Mouse (Mus musculus) brain, embryonic 14.5 days (tissue): ENCODE results near the gene Ptpn14.

Experiments
- CTCF ChIP-seq: fragments of 200-500 bp; IDR thresholded peaks from 2 replicates; pipeline ENCODE4 v1.5.1; 2012; ENCODE audit warnings: inconsistent platforms, mild to moderate bottlenecking, moderate library complexity, borderline replicate concordance; ENCODE audit not compliant: insufficient read depth, insufficient read length; ENCODE audit errors: extremely low read depth
- POLR2A ChIP-seq: fragments of 200-500 bp; IDR thresholded peaks from 2 replicates; pipeline ENCODE4 v1.6.1; 2012; ENCODE audit warnings: mild to moderate bottlenecking, inconsistent platforms, borderline replicate concordance; ENCODE audit not compliant: poor library complexity, insufficient read depth, insufficient read length, severe bottlenecking; ENCODE audit errors: extremely low read depth

- TF ChIP-seq POLR2A (no peak), CTCF (no peak)
These were observed 44.6 kb downstream of the Ptpn14 start for GRCm38 (mm10) chr1:189772707-189773106.
